Mouse (Mus musculus) stomach, embryonic 15.5 days (tissue): ENCODE results near the gene Ctbp2. TPM values are rescaled to one million over a fixed set of nuclear protein-coding genes. Genes with fewer than 3 reads are reported as not detected.
A peak's percentile ranks its signal among the peaks of the same experiment; 100 is the strongest.

Experiments
- ATAC-seq: fragments of 200-750 bp; cut with Nextera tagmentation; 2 replicates; pipeline ENCODE4 v1.8.0; 2017; ENCODE audit warnings: low read depth, moderate number of reproducible peaks, moderate TSS enrichment; ENCODE audit not compliant: insufficient read depth, low FRiP score
- H3K27ac ChIP-seq: fragments of 300-500 bp; sonication (generic); 2 replicates; pipeline ENCODE4 v1.5.1; 2015; ENCODE audit warnings: mild to moderate bottlenecking, inconsistent platforms
- H3K27me3 ChIP-seq: fragments of 300-500 bp; sonication (generic); replicated peaks from 2 replicates; pipeline ENCODE4 v1.6.1; 2015; ENCODE audit warnings: inconsistent platforms
- H3K36me3 ChIP-seq: fragments of 300-500 bp; sonication (generic); 2 replicates; pipeline ENCODE4 v1.6.1; 2015; ENCODE audit warnings: inconsistent platforms
- H3K4me1 ChIP-seq: fragments of 300-500 bp; sonication (generic); 2 replicates; pipeline ENCODE4 v1.6.1; 2015; ENCODE audit warnings: inconsistent platforms
- H3K4me2 ChIP-seq: fragments of 300-500 bp; sonication (generic); 2 replicates; pipeline ENCODE4 v1.6.1; 2015; ENCODE audit warnings: mild to moderate bottlenecking, inconsistent platforms
- H3K4me3 ChIP-seq: fragments of 300-500 bp; sonication (generic); replicated peaks from 2 replicates; pipeline ENCODE4 v1.5.1; 2015; ENCODE audit warnings: inconsistent platforms
- H3K9ac ChIP-seq: fragments of 300-500 bp; sonication (generic); 2 replicates; pipeline ENCODE4 v1.6.1; 2015; ENCODE audit warnings: inconsistent platforms
- H3K9me3 ChIP-seq: fragments of 300-500 bp; sonication (generic); 2 replicates; pipeline ENCODE4 v1.6.1; 2016; ENCODE audit warnings: inconsistent platforms
- WGBS: fragments of 180-500 bp; shearing (Covaris S2); methylation state at CpG from one replicate; pipeline ENCODE4 v1.1.7; 2015; 5-methylcytosine and 5-hydroxymethylcytosine counted together
- polyA plus RNA-seq: library from polyadenylated mRNA; unstranded; fragments of >200 nt; fragmentation: Nextera tagmentation; extraction: Ambion mirVana; gene quantifications from 2 replicates; pipeline ENCODE4 v1.2.1, GENCODE M21; 2015

Gene Ctbp2
- polyA plus RNA-seq, 1 experiment from 2014 or later = 87.8 TPM

DNA sequence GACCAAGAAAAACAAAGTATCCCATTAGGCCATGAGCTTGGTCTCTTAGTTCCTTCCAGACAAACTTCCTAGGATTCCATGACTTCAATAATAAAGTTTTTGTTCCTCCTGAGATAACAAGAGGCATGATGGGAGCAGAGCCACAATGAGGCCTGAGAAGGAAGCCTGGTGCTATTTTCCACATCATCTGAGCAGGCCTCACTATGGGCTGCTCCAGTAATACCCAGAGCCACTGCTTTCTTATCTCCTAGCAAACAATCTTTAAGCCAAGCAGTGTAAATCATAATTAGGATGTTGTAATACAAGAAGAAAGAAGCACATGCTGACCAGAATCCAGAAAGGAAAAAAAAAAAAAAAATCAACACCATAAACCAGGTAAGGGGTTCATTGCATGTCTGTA lies 7.6 kb downstream of the Ctbp2 start:
- Histone ChIP-seq H3K27me3 (no peaks in the 10 kb centered on the region), H3K36me3 (no peaks in the 10 kb centered on the region), H3K4me2 (peak overlapping the region; percentile 44), H3K27ac (peak overlapping the region; percentile 74), H3K9ac (no peak overlapping the region), H3K4me3 (no peak overlapping the region), H3K9me3 (no peaks in the 10 kb centered on the region), H3K4me1 (peaks cover 71% of the 10 kb centered on the region)
- no peak for ATAC-seq

- no peaks in the 10 kb centered on the region for H3K27me3 ChIP-seq
- WGBS = 16% methylated on average over 15 of the region's 15 CpGs
- peak overlapping the region; percentile 44 for H3K4me2 ChIP-seq
- H3K27ac ChIP-seq = peak overlapping the region; percentile 74
- H3K4me1 ChIP-seq = peaks cover 77% of the 10 kb centered on the region
- peak overlapping the region; percentile 18 for H3K4me3 ChIP-seq
- H3K9me3 ChIP-seq = no peaks in the 10 kb centered on the region
- no peak overlapping the region for H3K9ac ChIP-seq
- H3K36me3 ChIP-seq = no peaks in the 10 kb centered on the region
- no peak for ATAC-seq
Measured at GRCm38 (mm10) chr7:133115886-133116285, 8.3 kb downstream of the Ctbp2 start.

GRCm38 (mm10) chr7:133114847-133115470 lies 9.2 kb downstream of the Ctbp2 start:
- Histone ChIP-seq H3K4me3 (peak overlapping the region; percentile 18; the same call in 1 of the 2 replicates), H3K27me3 (no peaks in the 10 kb centered on the region), H3K9ac (0 out of 2 replicates have a peak overlapping the region, but pooled peaks have one; percentile 13), H3K9me3 (no peaks in the 10 kb centered on the region), H3K27ac (peak overlapping the region; percentile 74), H3K36me3 (no peaks in the 10 kb centered on the region), H3K4me1 (peaks cover 73% of the 10 kb centered on the region), H3K4me2 (peak overlapping the region; percentile 44)
- WGBS = 13% methylated on average over 20 of the region's 20 CpGs
- ATAC-seq = peak; percentile 13; the same call in 1 of the 2 replicates

DNA sequence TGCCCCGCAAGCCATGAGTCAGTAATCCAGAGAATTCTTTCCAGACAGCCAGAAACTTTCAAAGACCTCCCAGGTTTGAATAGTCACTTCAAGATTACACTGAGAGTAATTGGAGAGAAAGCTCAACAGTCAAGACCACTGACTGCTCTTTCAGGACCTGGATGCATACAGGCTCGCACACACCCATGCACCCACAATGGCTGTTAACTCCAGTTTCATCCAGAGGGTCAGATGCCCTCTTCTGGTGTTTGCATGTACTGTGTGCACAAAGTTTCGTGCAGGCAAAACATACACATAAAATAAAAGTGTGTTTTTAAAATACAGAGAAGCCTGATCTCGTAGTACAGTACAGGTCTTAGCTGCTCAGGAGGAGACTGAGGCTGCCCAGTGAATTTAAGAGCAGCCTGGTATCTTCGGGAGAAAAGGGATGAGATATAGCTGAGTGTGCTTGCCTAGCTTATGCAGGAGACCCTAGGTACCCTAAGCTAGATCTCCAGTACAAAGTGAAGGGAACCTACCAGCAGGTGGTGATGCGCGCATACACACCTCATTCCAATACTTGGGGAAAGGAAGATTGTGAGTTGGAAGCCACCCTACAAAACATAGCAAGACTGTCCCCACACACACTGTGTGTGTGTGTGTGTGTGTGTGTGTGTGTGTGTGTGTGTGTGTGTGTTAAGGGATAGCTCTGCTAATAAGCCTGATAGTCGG lies 10.8 kb downstream of the Ctbp2 start:
- Histone ChIP-seq H3K27ac (peak overlapping the region; percentile 86), H3K9me3 (no peaks in the 10 kb centered on the region), H3K27me3 (no peaks in the 10 kb centered on the region), H3K4me1 (peaks cover 81% of the 10 kb centered on the region), H3K36me3 (no peaks in the 10 kb centered on the region), H3K4me2 (no peak overlapping the region), H3K9ac (no peak overlapping the region), H3K4me3 (no peak overlapping the region)
- 61% methylated on average over 8 of the region's 8 CpGs for WGBS
- ATAC-seq = no peak

DNA sequence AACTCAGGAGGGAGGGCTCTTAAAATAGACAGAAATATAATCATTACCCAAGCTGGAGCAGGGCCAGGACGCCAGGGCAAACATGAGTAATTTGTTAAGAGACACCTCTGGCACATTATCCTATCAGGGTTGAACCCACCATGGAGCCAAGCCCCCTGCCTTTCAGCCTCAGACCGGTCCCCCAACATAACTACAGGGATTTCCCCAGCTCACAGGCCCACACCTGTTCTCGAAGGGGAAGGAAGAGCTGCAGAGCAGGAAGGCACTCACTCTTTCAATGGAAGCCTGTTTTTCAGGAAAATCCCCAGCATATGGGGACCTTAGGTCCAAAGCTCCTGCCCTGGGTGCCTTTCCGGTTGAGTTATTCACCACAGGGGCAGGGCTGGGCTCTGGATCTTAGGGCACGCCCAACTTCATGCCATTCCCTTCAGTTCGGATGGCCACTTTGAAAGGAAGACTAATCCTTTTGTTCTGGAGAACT lies 11.8 kb downstream of the Ctbp2 start:
- H3K36me3 ChIP-seq = no peaks in the 10 kb centered on the region
- H3K4me2 ChIP-seq = peak overlapping the region; percentile 9; the same call in 1 of the 2 replicates
- H3K4me1 ChIP-seq = peaks cover 75% of the 10 kb centered on the region
- no peak overlapping the region for H3K9ac ChIP-seq
- no peak overlapping the region for H3K4me3 ChIP-seq
- H3K27me3 ChIP-seq = no peaks in the 10 kb centered on the region
- WGBS = 34% methylated on average over 6 of the region's 6 CpGs
- peak; percentile 64; the same call in 1 of the 2 replicates for ATAC-seq
- H3K27ac ChIP-seq = peak overlapping the region; percentile 86
- no peaks in the 10 kb centered on the region for H3K9me3 ChIP-seq

DNA sequence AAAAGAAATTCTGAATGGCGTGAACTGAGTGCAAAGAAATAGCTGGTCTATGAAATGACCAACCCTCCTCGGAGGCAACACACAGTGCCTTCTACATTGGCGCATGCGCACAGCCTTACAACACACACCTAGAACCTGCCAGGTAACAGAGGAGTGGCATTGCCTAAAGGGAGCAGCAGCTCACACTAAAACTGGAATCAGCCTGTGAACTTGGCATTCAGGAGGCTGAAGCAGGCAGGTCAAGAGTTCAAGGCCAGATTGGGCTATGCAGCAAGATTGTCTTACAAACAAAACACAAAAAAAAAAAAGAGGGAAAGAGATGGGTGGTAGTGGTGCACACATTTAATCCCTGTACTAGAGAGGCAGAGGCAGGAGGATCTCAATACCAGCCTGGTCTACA lies 14.7 kb downstream of the Ctbp2 start:
- no peak overlapping the region for H3K9ac ChIP-seq
- H3K4me3 ChIP-seq = no peak overlapping the region
- H3K9me3 ChIP-seq = no peaks in the 10 kb centered on the region
- ATAC-seq = no peak
- H3K4me2 ChIP-seq = no peak overlapping the region
- peaks cover 47% of the 10 kb centered on the region for H3K4me1 ChIP-seq
- no peaks in the 10 kb centered on the region for H3K27me3 ChIP-seq
- no peaks in the 10 kb centered on the region for H3K36me3 ChIP-seq
- 91% methylated on average over 4 of the region's 4 CpGs for WGBS
- H3K27ac ChIP-seq = no peak overlapping the region

DNA sequence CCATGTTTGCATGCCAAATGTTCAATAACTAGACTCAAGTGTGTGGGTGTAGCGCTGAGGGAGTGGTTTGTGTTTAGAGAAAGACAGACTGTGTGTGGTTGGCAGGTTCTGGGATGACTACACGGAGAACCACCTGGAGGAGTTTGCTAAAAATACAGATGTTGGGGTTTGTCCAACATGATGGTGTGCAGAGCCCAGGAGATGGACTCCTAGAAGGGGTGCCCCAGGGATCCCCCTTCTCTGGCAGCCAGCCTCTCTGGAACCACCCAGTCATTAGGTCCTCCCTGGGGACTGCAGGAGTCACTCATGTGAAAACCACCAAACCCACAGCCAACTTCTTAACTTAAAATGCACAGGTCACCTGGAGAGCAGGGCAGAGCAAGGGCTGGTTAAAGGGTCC lies 15.5 kb downstream of the Ctbp2 start:
- 59% methylated on average over 2 of the region's 2 CpGs for WGBS
- H3K27ac ChIP-seq = no peak overlapping the region
- peaks cover 40% of the 10 kb centered on the region for H3K4me1 ChIP-seq

GRCm38 (mm10) chr7:133102578-133102977 lies 21.6 kb downstream of the Ctbp2 start:
- Histone ChIP-seq H3K4me1 (peaks cover 28% of the 10 kb centered on the region), H3K27me3 (no peaks in the 10 kb centered on the region), H3K27ac (no peak overlapping the region), H3K4me3 (no peak overlapping the region), H3K9me3 (no peaks in the 10 kb centered on the region), H3K9ac (no peak overlapping the region), H3K36me3 (no peaks in the 10 kb centered on the region), H3K4me2 (no peak overlapping the region)
- ATAC-seq = no peak
- WGBS = 74% methylated on average over 3 of the region's 3 CpGs

More for the DNA sequence above, 15.5 kb downstream of the Ctbp2 start:
- Histone ChIP-seq H3K27me3 (no peaks in the 10 kb centered on the region), H3K4me3 (no peak overlapping the region), H3K9ac (no peak overlapping the region), H3K36me3 (no peaks in the 10 kb centered on the region), H3K9me3 (no peaks in the 10 kb centered on the region), H3K4me2 (no peak overlapping the region)
- no peak for ATAC-seq

DNA sequence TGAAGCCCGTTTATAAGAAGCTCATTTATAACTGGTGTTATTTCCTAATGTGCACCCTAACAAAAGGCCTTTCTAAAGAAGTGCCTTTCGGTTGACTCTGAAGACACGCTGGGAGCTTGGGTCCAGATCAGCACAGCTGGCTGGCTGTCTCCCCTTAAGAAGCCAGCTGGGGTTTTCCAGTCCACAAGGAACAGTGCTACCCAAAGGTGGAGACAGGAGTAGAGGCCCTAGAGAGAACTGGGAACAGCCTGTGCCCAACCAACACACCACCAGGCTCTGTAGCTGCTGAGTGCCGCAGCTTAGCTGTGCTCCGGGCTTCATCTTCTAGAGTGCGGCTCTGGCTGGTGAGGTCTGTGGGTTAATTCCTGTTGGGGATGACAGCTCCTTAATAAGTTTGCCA lies 23.1 kb downstream of the Ctbp2 start:
- H3K36me3 ChIP-seq = no peaks in the 10 kb centered on the region

GRCm38 (mm10) chr7:133100178-133100577 lies 24.0 kb downstream of the Ctbp2 start:
- Histone ChIP-seq H3K36me3 (peaks cover 2% of the 10 kb centered on the region; the same call in 1 of the 2 replicates), H3K4me3 (no peak overlapping the region), H3K9ac (no peak overlapping the region), H3K27ac (no peak overlapping the region), H3K4me2 (no peak overlapping the region), H3K4me1 (peaks cover 28% of the 10 kb centered on the region), H3K27me3 (no peaks in the 10 kb centered on the region), H3K9me3 (no peaks in the 10 kb centered on the region)
- no peak for ATAC-seq
- WGBS = 73% methylated on average over 6 of the region's 6 CpGs

More for the DNA sequence above, 23.1 kb downstream of the Ctbp2 start:
- WGBS = 85% methylated on average over 6 of the region's 6 CpGs
- H3K27ac ChIP-seq = no peak overlapping the region
- H3K27me3 ChIP-seq = no peaks in the 10 kb centered on the region
- no peak overlapping the region for H3K4me3 ChIP-seq
- H3K4me2 ChIP-seq = no peak overlapping the region
- no peaks in the 10 kb centered on the region for H3K9me3 ChIP-seq
- no peak for ATAC-seq
- peaks cover 28% of the 10 kb centered on the region for H3K4me1 ChIP-seq
- H3K9ac ChIP-seq = no peak overlapping the region

GRCm38 (mm10) chr7:133099266-133099665 lies 24.9 kb downstream of the Ctbp2 start:
- H3K9me3 ChIP-seq = no peaks in the 10 kb centered on the region
- no peak overlapping the region for H3K9ac ChIP-seq
- peak overlapping the region; percentile 14; the same call in 1 of the 2 replicates for H3K27ac ChIP-seq
- H3K36me3 ChIP-seq = peaks cover 3% of the 10 kb centered on the region; the same call in 1 of the 2 replicates
- no peak for ATAC-seq
- H3K4me3 ChIP-seq = no peak overlapping the region
- H3K4me2 ChIP-seq = no peak overlapping the region
- H3K27me3 ChIP-seq = no peaks in the 10 kb centered on the region
- H3K4me1 ChIP-seq = peaks cover 28% of the 10 kb centered on the region
- WGBS = 27% methylated on average over 4 of the region's 4 CpGs

GRCm38 (mm10) chr7:133098118-133098793 lies 25.9 kb downstream of the Ctbp2 start:
- H3K9ac ChIP-seq = no peak overlapping the region
- peaks cover 28% of the 10 kb centered on the region for H3K4me1 ChIP-seq
- H3K27me3 ChIP-seq = no peaks in the 10 kb centered on the region
- no peak for ATAC-seq
- no peaks in the 10 kb centered on the region for H3K9me3 ChIP-seq
- no peak overlapping the region for H3K4me3 ChIP-seq
- WGBS = 78% methylated on average over 12 of the region's 12 CpGs
- no peak overlapping the region for H3K4me2 ChIP-seq
- peaks cover 3% of the 10 kb centered on the region; the same call in 1 of the 2 replicates for H3K36me3 ChIP-seq
- peak overlapping the region; percentile 14; the same call in 1 of the 2 replicates for H3K27ac ChIP-seq
